Mouse (Mus musculus) hindbrain, embryonic 10.5 days (tissue): ENCODE measurements around the gene Fkbp3. TPM values are rescaled to one million over a fixed set of nuclear protein-coding genes. Genes with fewer than 3 reads are reported as not detected.
"Not testable (repeated sequence)": the region's sequence is repeated elsewhere in the genome, so short reads cannot be mapped to it uniquely, and the experiment has no call there.

Source experiments
- DNase-seq: peaks from one replicate; pipeline ENCODE4 v3.0.0-alpha.2; 2017; ENCODE audit warnings: low spot score
- H3K27ac ChIP-seq: fragments of 300-500 bp; sonication (generic); 2 replicates; pipeline ENCODE4 v1.5.1; 2016; ENCODE audit warnings: mild to moderate bottlenecking, moderate library complexity
- H3K27me3 ChIP-seq: fragments of 300-500 bp; sonication (generic); 2 replicates; pipeline ENCODE4 v1.6.1; 2016; ENCODE audit warnings: mild to moderate bottlenecking; ENCODE audit not compliant: poor library complexity, insufficient read depth, severe bottlenecking
- H3K36me3 ChIP-seq: fragments of 300-500 bp; sonication (generic); 2 replicates; pipeline ENCODE4 v1.6.1; 2016; ENCODE audit warnings: mild to moderate bottlenecking, moderate library complexity
- H3K4me1 ChIP-seq: fragments of 300-500 bp; sonication (generic); replicated peaks from 2 replicates; pipeline ENCODE4 v1.6.1; 2016; ENCODE audit warnings: mild to moderate bottlenecking
- H3K4me3 ChIP-seq: fragments of 300-500 bp; sonication (generic); 2 replicates; pipeline ENCODE4 v1.5.1; 2016; ENCODE audit warnings: mild to moderate bottlenecking, moderate library complexity
- H3K9me3 ChIP-seq: fragments of 300-500 bp; sonication (generic); 2 replicates; pipeline ENCODE4 v1.6.1; 2016; ENCODE audit warnings: mild to moderate bottlenecking, moderate library complexity
- WGBS: fragments of 180-500 bp; shearing (Covaris S2); methylation state at CpG from one replicate; pipeline ENCODE4 v1.1.7; 2016; 5-methylcytosine and 5-hydroxymethylcytosine counted together
- polyA plus RNA-seq: library from polyadenylated mRNA; unstranded; fragments of >200 nt; fragmentation: Nextera tagmentation; extraction: Ambion mirVana; gene quantifications from 2 replicates; pipeline ENCODE4 v1.2.1, GENCODE M21; 2016

The Fkbp3 gene
- polyA plus RNA-seq = 636 and 712 TPM in 2 replicates

DNA sequence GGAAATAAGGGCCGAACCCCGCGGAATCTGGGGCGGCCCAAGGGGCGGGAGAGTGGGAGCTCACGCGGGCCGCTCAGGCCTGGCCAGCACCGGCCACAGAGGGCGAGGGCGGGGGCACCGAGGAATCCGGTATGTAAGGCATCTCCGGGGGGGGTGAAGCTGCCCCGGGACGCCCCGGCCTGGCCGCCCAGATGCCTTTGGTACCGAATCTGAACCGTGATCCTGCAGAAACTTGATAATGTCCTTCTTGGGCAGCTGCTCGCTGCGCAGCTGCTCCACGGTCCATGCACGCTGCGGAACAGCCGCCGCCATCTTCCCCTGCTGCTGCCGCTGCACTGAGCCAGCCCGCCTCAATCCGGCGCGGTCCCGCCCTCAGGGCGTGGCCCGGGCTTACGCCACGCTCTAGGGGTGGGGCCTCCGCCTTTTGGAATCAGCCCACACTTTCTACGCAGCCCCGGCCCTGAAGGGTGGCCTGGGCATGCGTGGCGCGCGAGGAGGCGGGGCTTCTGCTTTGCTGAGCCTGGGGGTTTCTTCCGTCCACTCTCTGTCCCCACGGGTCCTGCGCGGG is at the start of gene Fkbp3:
TSS of gene Fkbp3 (minus strand) at position 397 of the 568 bp plus-strand sequence.
- DNase-seq = peak; percentile 97
- WGBS = under 1% methylated on average over 49 of the region's 49 CpGs
- no peaks in the 10 kb centered on the region for H3K27me3 ChIP-seq
- peak within 1 kb of the TSS; percentile 98 for H3K27ac ChIP-seq
- peaks cover 38% of the 10 kb centered on the region for H3K36me3 ChIP-seq
- peaks cover 36% of the 10 kb centered on the region for H3K4me1 ChIP-seq
- H3K4me3 ChIP-seq = peak within 1 kb of the TSS; percentile 93
- H3K9me3 ChIP-seq = no peaks in the 10 kb centered on the region

- WGBS = 90% methylated on average over 5 of the region's 5 CpGs
- Histone ChIP-seq H3K4me3 (no peak overlapping the region), H3K9me3 (no peaks in the 10 kb centered on the region)
Observed at GRCm38 (mm10) chr12:65119451-65119850, 45.6 kb upstream of the Fkbp3 start.

GRCm38 (mm10) chr12:65118968-65119367 is 45.2 kb upstream of the Fkbp3 start:
- H3K4me1 ChIP-seq = no peaks in the 10 kb centered on the region
- no peak overlapping the region for H3K27ac ChIP-seq
- 89% methylated on average over 7 of the region's 7 CpGs for WGBS
- DNase-seq = no peak
- H3K27me3 ChIP-seq = no peaks in the 10 kb centered on the region
- H3K36me3 ChIP-seq = peaks cover 98% of the 10 kb centered on the region
- no peak overlapping the region for H3K4me3 ChIP-seq
- no peaks in the 10 kb centered on the region for H3K9me3 ChIP-seq

More at GRCm38 (mm10) chr12:65119451-65119850, 45.6 kb upstream of the Fkbp3 start:
- DNase-seq = no peak
- Histone ChIP-seq H3K27me3 (no peaks in the 10 kb centered on the region), H3K36me3 (peaks cover 98% of the 10 kb centered on the region), H3K4me1 (no peaks in the 10 kb centered on the region), H3K27ac (no peak overlapping the region)

DNA sequence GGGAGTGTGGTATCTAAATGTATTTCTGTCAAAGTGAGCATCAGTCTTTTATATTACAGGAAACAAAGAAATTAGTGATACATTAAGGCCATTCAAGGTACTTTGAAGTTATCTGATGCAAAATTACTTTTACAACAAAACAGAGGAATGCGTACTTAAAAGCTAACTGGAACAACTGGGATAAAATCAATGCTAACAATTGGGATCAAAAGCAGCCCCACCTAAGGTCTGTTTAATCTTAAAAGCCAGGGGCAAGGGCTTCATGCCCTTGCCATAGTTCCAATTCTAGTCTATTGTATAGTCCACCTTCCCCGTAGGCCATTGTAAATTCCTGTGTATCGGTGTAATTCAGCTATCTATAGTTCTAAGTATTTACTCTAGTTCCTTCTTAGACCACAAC is 41.2 kb upstream of the Fkbp3 start:
- not testable (repeated sequence) for H3K4me3 ChIP-seq, H3K4me1 ChIP-seq, DNase-seq, H3K9me3 ChIP-seq, H3K27ac ChIP-seq, H3K27me3 ChIP-seq
- H3K36me3 ChIP-seq = peaks cover 96% of the 10 kb centered on the region
- whole genome bisulfite sequencing = 95% methylated on average over 3 of the region's 3 CpGs

DNA sequence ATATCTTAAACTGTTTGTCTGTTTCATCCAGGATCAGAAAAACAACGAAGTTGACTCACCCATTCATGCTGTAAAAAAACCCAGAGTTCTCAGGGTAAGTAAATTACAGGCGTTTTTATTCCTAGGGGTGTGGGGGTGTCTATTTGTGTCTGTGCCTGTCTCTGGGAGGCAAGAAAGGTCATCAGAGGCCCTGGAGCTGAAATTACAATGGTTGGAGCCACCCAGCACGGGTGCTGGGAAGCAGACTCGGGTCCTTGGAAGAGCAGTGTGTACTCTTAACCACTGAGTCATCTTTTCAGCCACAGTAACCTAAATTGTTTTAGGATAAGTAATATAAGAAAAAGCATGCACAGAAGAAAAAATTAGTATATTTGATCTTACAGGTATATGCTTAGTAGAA is 40.1 kb upstream of the Fkbp3 start:
- Histone ChIP-seq H3K27me3 (no peaks in the 10 kb centered on the region), H3K27ac (no peak overlapping the region), H3K9me3 (no peaks in the 10 kb centered on the region), H3K36me3 (peaks cover 96% of the 10 kb centered on the region), H3K4me1 (no peaks in the 10 kb centered on the region), H3K4me3 (no peak overlapping the region)
- WGBS = 93% methylated on average over 4 of the region's 4 CpGs
- no peak for DNase-seq

- no peaks in the 10 kb centered on the region for H3K4me1 ChIP-seq
- WGBS = 98% methylated on average over 1 of the region's 1 CpGs
- H3K27me3 ChIP-seq = no peaks in the 10 kb centered on the region
- H3K36me3 ChIP-seq = peaks cover 96% of the 10 kb centered on the region
- H3K27ac ChIP-seq = no peak overlapping the region
- DNase-seq = no peak
- H3K4me3 ChIP-seq = no peak overlapping the region
- H3K9me3 ChIP-seq = no peaks in the 10 kb centered on the region
Observed at GRCm38 (mm10) chr12:65112811-65113210, 39.0 kb upstream of the Fkbp3 start.

DNA sequence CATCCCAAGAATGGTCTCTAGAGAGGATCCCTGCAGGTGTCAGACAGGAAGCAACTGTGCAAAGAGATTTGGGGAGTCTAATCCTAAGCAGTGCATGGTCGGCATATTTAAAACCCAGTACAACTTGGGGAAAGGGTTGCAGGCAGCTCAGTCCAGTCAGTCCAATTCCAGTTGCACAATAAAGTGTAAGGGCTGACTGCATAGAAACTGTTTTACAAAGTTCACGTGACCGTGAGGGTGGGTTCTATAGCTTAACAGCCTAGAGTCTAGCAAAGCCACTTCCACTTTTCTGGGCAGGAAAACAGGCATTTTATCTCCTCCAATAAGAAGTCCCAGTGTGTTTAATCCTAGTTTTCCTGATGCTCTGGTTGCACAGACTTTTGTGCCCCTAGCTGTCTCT is 37.7 kb upstream of the Fkbp3 start:
- H3K4me1 ChIP-seq = no peaks in the 10 kb centered on the region
- H3K27ac ChIP-seq = no peak overlapping the region
- H3K9me3 ChIP-seq = no peaks in the 10 kb centered on the region
- no peaks in the 10 kb centered on the region for H3K27me3 ChIP-seq
- peaks cover 96% of the 10 kb centered on the region for H3K36me3 ChIP-seq
- WGBS = 94% methylated on average over 3 of the region's 3 CpGs
- H3K4me3 ChIP-seq = no peak overlapping the region
- no peak for DNase-seq

DNA sequence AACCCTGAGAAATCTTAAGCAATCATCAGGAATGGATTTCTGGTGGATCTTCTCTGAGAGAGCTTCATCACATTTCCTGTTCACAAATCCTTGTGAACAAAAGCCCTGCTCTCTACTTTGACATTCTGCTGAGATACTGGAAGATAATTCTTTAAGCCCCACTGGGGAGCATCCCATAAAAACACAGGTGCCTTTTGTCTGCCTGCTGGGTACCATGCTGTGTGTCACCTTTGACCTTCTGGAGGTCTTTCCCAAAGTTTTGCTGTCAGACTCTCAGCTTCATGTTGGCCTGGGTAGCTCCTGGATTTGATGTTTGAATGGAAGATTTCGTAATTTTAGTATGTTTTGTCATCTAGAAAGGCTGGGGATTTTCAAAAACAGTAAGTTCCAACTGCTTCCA is 34.9 kb upstream of the Fkbp3 start:
- 76% methylated on average over 1 of the region's 1 CpGs for WGBS
- Histone ChIP-seq H3K4me1 (no peaks in the 10 kb centered on the region), H3K4me3 (no peak overlapping the region), H3K36me3 (peaks cover 96% of the 10 kb centered on the region), H3K27ac (no peak overlapping the region), H3K27me3 (no peaks in the 10 kb centered on the region), H3K9me3 (no peaks in the 10 kb centered on the region)
- no peak for DNase-seq

DNA sequence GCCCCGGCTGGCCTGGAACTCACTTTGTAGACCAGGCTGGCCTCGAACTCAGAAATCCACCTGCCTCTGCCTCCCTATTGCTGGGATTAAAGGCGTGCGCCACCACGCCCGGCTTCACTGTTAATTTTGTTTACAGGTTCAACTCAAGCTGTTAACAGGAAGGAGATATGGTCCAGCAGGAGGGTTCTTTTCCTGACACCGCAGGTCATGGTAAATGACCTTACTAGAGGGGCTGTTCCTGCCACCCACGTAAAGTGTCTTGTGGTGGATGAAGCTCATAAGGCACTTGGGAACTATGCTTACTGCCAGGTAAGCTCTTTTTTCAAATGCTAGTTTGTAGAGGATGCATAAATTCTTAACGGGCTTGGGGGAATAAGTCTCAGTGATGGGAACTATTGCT is 3.1 kb upstream of the Fkbp3 start:
- 85% methylated on average over 9 of the region's 9 CpGs for WGBS
- no peaks in the 10 kb centered on the region for H3K27me3 ChIP-seq
- no peaks in the 10 kb centered on the region for H3K9me3 ChIP-seq
- H3K27ac ChIP-seq = no peak overlapping the region
- H3K4me1 ChIP-seq = peaks cover 36% of the 10 kb centered on the region
- peaks cover 36% of the 10 kb centered on the region for H3K36me3 ChIP-seq
- DNase-seq = no peak
- H3K4me3 ChIP-seq = peak overlapping the region; percentile 93

DNA sequence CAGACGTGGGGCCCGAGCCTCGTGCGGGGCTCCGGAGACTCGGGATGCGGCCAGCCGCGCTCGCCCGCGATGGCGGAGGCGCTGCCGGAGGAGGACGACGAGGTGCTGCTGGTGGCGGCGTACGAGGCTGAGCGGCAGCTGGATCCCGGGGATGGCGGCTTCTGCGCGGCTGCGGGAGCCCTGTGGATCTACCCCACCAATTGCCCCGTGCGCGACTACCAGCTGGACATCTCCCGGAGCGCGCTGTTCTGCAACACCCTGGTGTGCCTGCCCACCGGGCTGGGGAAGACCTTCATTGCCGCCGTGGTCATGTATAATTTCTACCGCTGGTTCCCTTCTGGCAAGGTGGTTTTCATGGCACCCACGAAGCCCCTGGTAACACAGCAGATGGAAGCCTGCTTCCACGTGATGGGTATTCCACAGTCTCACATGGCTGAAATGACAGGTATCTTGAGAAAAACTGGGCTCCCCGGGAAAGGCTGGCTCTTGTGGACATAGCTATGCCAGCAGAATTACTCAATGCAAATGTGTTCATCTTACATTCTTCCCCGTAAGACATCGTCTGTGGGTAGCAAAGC is 2.0 kb upstream of the Fkbp3 start:
- peak overlapping the region; percentile 94 for H3K27ac ChIP-seq
- H3K9me3 ChIP-seq = no peaks in the 10 kb centered on the region
- H3K36me3 ChIP-seq = peaks cover 33% of the 10 kb centered on the region
- H3K4me3 ChIP-seq = peak overlapping the region; percentile 93
- H3K4me1 ChIP-seq = peaks cover 36% of the 10 kb centered on the region
- under 1% methylated on average over 41 of the region's 41 CpGs for WGBS
- H3K27me3 ChIP-seq = no peaks in the 10 kb centered on the region
- no peak for DNase-seq

DNA sequence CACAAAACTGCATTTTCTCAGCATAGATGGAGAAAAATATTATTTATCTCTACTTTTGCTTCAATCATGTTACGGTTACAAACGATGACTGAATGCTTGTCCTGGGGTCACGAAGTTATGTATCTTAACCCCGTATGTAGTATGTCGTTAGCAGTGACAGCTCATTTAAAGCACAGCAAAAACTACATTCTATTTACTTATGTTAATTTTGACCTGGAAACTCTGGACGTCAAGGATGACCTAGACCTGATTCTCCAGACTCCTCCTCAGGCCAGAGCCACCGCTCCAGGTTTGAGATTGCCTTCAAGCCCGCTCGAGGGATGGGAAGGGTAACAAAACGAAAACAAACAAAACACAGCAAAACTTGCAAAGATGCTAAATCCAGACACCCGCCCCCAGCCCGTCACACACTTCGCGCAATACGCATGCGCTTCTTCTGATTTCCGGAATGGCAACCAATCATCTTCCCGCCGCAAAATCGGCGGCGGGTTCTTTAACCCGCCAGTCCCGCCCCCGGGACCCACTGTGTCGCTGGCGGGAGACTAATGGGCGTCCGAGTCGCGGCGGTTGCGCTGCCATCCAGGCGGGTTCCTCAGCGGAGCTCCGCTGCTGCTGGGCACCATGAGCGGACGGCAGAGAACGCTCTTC is 1.4 kb upstream of the Fkbp3 start, which contains the start of gene Fancm:
TSS of gene Fancm (plus strand) at position 519 of the 648 bp plus-strand sequence.
- Histone ChIP-seq H3K4me1 (peaks cover 36% of the 10 kb centered on the region), H3K36me3 (peaks cover 33% of the 10 kb centered on the region), H3K9me3 (no peaks in the 10 kb centered on the region), H3K4me3 (peak within 1 kb of the TSS; percentile 93), H3K27ac (peak within 1 kb of the TSS; percentile 98), H3K27me3 (no peaks in the 10 kb centered on the region)
- 2% methylated on average over 39 of the region's 39 CpGs for WGBS
- DNase-seq = peak; percentile 90

- Histone ChIP-seq H3K4me3 (peak overlapping the region; percentile 93), H3K4me1 (peaks cover 36% of the 10 kb centered on the region), H3K27me3 (no peaks in the 10 kb centered on the region), H3K27ac (peak overlapping the region; percentile 98), H3K9me3 (no peaks in the 10 kb centered on the region), H3K36me3 (peaks cover 33% of the 10 kb centered on the region; the same call in 1 of the 2 replicates)
- WGBS = 46% methylated on average over 7 of the region's 7 CpGs
- DNase-seq = no peak
Observed at GRCm38 (mm10) chr12:65074651-65075050, 844 bp upstream of the Fkbp3 start.

GRCm38 (mm10) chr12:65072911-65073610 is 746 bp downstream of the Fkbp3 start:
- DNase-seq = peak; percentile 5
- Histone ChIP-seq H3K4me3 (peak overlapping the region; percentile 93), H3K9me3 (no peaks in the 10 kb centered on the region), H3K27ac (peak overlapping the region; percentile 98), H3K27me3 (no peaks in the 10 kb centered on the region), H3K4me1 (peaks cover 35% of the 10 kb centered on the region), H3K36me3 (peaks cover 39% of the 10 kb centered on the region)
- 7% methylated on average over 21 of the region's 21 CpGs for WGBS
